Comparison of ENCODE assay signal across 16 mouse cellular contexts in genomic region chr11:72587537-72588233, GRCm38 (mm10). TPM values are rescaled to one million over a fixed set of nuclear protein-coding genes. Genes with fewer than 3 reads are reported as not detected.
DNase-seq lines count a peak whose midpoint lies in the region; ATAC-seq lines count a peak whose summit lies in the region.
"Had no signal": no experiment of that assay in that cellular context is flagged by ENCODE, and none has a peak within 500 bp of the region (broad histone marks: within the 10 kb centered on the region; RNA-seq: fewer than 3 reads in every experiment).

No protein-coding gene starts in this region.

- WGBS in heart, embryonic 11.5 days (ENCODE audit: insufficient replicate concordance): 42% methylated on average over 7 of the region's 7 CpGs

- no peaks in the 10 kb centered on the region for H3K27me3 ChIP-seq in heart, embryonic 11.5 days (ENCODE audit: control insufficient read depth, insufficient read depth, low read length)
- H3K27me3 ChIP-seq: hindbrain, embryonic 13.5 days; intestine, embryonic 15.5 days; midbrain, embryonic 15.5 days had no signal

- no peak overlapping the region for H3K4me2 ChIP-seq in heart, embryonic 11.5 days
- H3K4me2 ChIP-seq: hindbrain, embryonic 13.5 days; intestine, embryonic 15.5 days; midbrain, embryonic 15.5 days had no signal

- H3K4me3 ChIP-seq in heart, embryonic 11.5 days (ENCODE audit: low read depth, low read length): no peak overlapping the region
- H3K4me3 ChIP-seq: hindbrain, embryonic 13.5 days; intestine, embryonic 15.5 days; limb, embryonic 10.5 days; midbrain, embryonic 15.5 days had no signal

- DNase-seq in heart, postnatal 25 days (ENCODE audit: low spot score): no peak
- DNase-seq in kidney, postnatal 36 days: peak; percentile 13 to 15
- no peak for DNase-seq in kidney, adult 18-20 months
- peak; percentile 59 for DNase-seq in lung, postnatal 36 days
- DNase-seq in natural killer cell, adult 2 months (ENCODE audit: low spot score in 2 of 2): no peak
- DNase-seq: adrenal gland, adult 2 months; B cell, adult 2 months; cerebellum, adult 18-20 months had no signal

- no peaks in the 10 kb centered on the region for H3K36me3 ChIP-seq in heart, embryonic 11.5 days (ENCODE audit: control insufficient read depth, insufficient read depth, low read length)
- H3K36me3 ChIP-seq: hindbrain, embryonic 13.5 days; intestine, embryonic 15.5 days; limb, embryonic 10.5 days; midbrain, embryonic 15.5 days had no signal

- no peak for ATAC-seq in heart, embryonic 11.5 days (replicated peaks; ENCODE audit: insufficient number of reproducible peaks, low FRiP score, low TSS enrichment)
- ATAC-seq in common myeloid progenitor, adult 5-6 weeks (replicated peaks; ENCODE audit: low read depth, poor library complexity, severe bottlenecking): peak; percentile 42; the same call in 1 of the 2 replicates
- no peak for ATAC-seq in monocyte, adult 5-6 weeks (replicated peaks; ENCODE audit: insufficient number of reproducible peaks, low FRiP score, low TSS enrichment, poor library complexity, severe bottlenecking)
- ATAC-seq: intestine, embryonic 15.5 days; midbrain, embryonic 15.5 days had no signal

- 0 out of 2 replicates have a peak overlapping the region, but pooled peaks have one; percentile 22 for H3K27ac ChIP-seq in heart, embryonic 11.5 days (ENCODE audit: low read depth, low read length)
- H3K27ac ChIP-seq: hindbrain, embryonic 13.5 days; intestine, embryonic 15.5 days; limb, embryonic 10.5 days; midbrain, embryonic 15.5 days had no signal

- H3K9ac ChIP-seq in heart, embryonic 11.5 days (ENCODE audit: low read depth, low read length): no peak overlapping the region
- H3K9ac ChIP-seq: hindbrain, embryonic 13.5 days; intestine, embryonic 15.5 days; midbrain, embryonic 15.5 days had no signal

- H3K9me3 ChIP-seq in heart, embryonic 11.5 days (replicated peaks; ENCODE audit: control insufficient read depth, low read length): no peaks in the 10 kb centered on the region
- H3K9me3 ChIP-seq: hindbrain, embryonic 13.5 days; intestine, embryonic 15.5 days; limb, embryonic 10.5 days; midbrain, embryonic 15.5 days had no signal

- H3K4me1 ChIP-seq in heart, embryonic 11.5 days (ENCODE audit: control insufficient read depth, insufficient read depth, low read length): no peaks in the 10 kb centered on the region
- H3K4me1 ChIP-seq: hindbrain, embryonic 13.5 days; intestine, embryonic 15.5 days; limb, embryonic 10.5 days; midbrain, embryonic 15.5 days had no signal

- intact Hi-C loops in heart, postnatal 25 days (cut with DNase I): no loop called here

RNA-seq across cellular contexts. Expression of gene Ube2g1, which starts 19.4 kb away (rescaled TPM):
- polyA plus RNA-seq in heart, embryonic 11.5 days (2014; fragmentation: Nextera tagmentation; extraction: Ambion mirVana): 68.3 and 68.8 TPM in 2 replicates
- 10 to 100 TPM; 63.6 to 66.5 TPM for total RNA-seq in heart, postnatal 25 days (2021)
- total RNA-seq in common myeloid progenitor, adult 5-6 weeks (2017): 37.2 and 41.3 TPM in 2 replicates
- 34.8 to 48.5 TPM (median 44.5 TPM) in 3 replicates for total RNA-seq in monocyte, adult 5-6 weeks (2017)

RNA-seq across cellular contexts. Expression of gene Spns3, which starts 37.4 kb away (rescaled TPM):
- 0.17 TPM in 1 of 2 replicates, not detected in the other for polyA plus RNA-seq in heart, embryonic 11.5 days (2014; fragmentation: Nextera tagmentation; extraction: Ambion mirVana)
- not detected for total RNA-seq in heart, postnatal 25 days (2021)
- 20.5 and 29.3 TPM in 2 replicates for total RNA-seq in common myeloid progenitor, adult 5-6 weeks (2017)
- total RNA-seq in monocyte, adult 5-6 weeks (2017): 0.75 to 3.8 TPM (median 1.3 TPM) in 3 replicates
- polyA plus RNA-seq: forebrain, embryonic 11.5 days; midbrain, embryonic 15.5 days had no signal

Comparison
In these comparisons a context has a peak if more than half of its experiments do, and no peak if none do; other contexts are left out.
1. DNase-seq: peak in kidney, postnatal 36 days (2 of 2) and lung, postnatal 36 days (single experiment); none in heart, postnatal 25 days (single experiment), kidney, adult 18-20 months (single experiment) and natural killer cell, adult 2 months (0 of 2).